Mouse (Mus musculus): ENCODE measurements around the gene Slc5a8.

DNA sequence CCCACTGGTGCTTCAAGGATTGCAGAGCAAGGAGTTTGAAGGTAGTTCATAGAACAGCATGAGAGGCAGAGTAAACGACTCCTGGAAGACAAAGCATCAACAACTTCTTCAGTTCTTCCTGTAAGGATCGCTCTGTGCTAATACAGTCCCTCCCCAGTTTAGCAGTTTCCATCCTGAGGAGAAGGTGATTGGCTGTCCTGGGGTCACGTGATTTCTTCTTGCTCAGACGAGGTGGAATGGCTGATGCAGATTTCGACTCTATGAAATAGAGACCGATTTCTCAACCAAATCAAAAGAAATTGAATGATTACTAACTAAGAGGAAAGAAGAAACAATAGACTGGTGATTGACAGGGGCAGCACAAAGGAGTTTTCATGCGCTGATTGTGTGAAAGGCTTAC is 5.6 kb downstream of the Slc5a8 start:
- no peak for TF ChIP-seq CTCF (IDR thresholded peaks at IDR 0.05; ENCODE audit: low read depth)
- TF ChIP-seq EP300 (IDR thresholded peaks at IDR 0.05; ENCODE audit: low read depth) = no peak

All from liver, postnatal 0 days (tissue).